Mouse (Mus musculus) adrenal gland, adult 2 months (tissue): ENCODE results near the gene Prnp. TPM values are rescaled to one million over a fixed set of nuclear protein-coding genes. Genes with fewer than 3 reads are reported as not detected.

Experiments
- DNase-seq: peaks from one replicate; pipeline ENCODE4 v3.0.0; 2021
- polyA plus RNA-seq: library from polyadenylated mRNA; depleted of rRNA; stranded (reverse); fragments of >200 nt; gene quantifications from 2 replicates; pipeline ENCODE4 v1.2.3, GENCODE M21; 2012
- total RNA-seq, 2 experiments: library from RNA; stranded (reverse); gene quantifications; 2 replicates each; pipeline ENCODE4 v1.2.3; 2021

The Prnp gene
- total and polyA plus RNA-seq, 3 experiments, result 46.8 to 172 (median 85.9) TPM

DNA sequence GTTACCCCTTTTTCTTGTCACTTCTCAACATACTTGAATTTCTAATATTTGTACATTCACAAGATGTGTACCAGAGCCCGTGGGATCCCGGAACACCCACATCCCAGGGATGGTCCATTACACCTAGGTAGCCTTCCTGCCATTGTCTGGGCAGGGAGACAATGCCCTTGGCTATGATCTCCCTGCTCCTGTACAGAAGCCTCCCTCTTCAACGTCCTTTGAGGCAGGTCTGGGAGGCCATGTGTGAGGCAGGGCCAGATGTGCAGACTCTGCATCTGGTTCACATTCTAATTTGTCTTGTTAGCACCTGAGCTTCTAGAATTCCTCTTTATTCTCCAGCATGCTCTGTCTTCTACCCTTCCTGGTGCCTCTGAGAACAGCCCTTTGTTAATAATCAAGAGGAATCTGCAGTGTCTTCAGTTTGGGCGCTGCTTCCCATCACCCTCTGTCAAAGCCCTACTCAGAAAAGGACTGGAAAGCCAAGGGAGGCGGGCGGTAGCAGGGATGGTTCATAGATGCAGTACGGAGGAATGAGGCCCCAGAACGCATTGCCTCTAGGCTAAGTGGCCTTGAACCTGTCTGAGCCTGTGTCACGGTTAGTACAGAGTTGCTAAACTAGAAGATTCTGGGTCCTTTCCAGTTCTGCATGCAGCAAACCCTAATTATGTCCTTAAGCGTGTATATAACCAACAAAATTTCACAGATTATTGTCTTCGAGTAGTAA is 39.4 kb downstream of the Prnp start:
- DNase-seq, result no peak

DNA sequence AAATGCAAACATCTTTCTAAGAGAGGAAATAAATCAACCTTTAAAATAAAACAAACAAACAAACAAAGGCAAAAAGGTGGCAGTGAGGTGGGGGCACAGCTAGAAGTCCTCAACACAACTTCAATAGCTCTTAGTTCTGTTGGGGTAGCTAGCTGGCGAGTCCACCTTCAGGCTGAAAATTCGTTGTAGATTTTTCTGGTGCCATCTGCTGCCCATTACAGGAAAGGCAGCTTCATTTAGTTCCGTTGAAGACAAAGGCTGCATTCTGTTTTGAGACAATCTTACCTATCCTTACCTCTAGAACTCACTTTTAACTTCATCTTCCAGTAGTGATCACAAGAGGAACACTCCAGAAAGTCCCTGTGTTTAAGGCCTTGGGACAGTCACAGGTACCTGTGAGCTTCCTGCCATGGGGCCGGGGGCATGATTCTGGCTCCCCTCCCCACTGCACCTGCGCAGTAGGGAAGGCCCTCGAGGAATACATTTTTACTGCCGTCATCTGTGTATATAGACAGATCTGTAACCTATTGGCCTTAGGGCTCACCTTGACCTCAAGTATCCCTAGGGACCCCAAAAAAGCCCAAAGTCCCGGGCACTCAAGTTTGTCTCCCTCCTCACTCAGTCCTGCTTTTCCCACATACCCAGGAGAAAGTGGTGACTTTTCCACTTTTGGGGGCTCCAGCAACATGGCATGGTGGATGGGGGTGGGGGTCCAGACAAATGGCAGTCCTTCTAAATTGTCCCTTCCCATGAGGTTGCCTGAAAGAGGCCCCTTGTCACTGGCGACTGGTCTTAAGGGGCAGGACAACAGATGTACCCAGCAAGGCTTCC is 40.3 kb downstream of the Prnp start:
- peak; percentile 50 for DNase-seq

DNA sequence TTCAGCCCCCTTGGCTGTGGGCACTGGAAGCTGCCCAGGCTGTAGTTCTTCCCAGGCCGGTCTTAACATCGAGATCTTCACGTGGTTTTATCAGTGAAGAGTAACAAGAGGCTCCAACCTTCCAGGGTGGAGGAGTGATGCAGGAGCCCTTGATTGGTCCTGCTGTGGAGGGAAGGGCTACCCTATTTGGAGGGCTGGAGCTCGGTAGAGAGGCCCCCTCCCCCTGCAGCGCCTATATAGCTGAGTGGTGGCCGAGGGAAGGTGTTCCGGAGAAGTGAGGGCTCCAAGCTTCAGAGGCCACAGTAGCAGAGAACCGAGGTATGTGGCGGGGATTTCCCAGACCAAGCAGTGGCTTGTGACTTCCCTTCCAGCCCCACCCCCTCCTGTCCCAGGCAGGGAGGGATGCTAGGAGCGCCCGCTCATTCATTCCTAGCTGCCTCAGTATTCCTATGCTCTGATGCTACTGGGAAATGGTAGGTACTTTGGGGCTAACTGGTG is 40.9 kb downstream of the Prnp start, which contains the start of gene Prnd:
TSS of gene Prnd (plus strand) at position 264 of the 498 bp plus-strand sequence.
- no peak for DNase-seq

DNA sequence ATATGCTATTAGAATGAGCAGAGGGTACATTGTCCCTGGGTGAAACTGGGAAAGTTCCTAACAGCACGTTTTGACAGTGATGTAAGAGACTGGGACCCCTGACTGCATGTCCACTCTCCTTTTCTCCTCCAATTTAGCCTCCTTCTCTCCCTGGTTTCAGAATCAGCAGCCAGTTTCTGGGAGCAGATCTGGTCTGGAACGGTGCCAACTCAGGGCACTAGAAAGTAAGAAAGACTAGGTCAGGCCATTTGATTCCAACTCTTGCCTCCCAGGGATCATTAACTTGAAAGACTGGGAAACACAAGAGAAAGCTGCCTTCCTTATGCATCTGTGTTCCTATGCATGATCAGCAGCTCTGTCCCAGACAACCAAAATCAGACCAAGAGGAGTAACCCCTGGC is 42.7 kb downstream of the Prnp start:
- DNase-seq, result no peak

DNA sequence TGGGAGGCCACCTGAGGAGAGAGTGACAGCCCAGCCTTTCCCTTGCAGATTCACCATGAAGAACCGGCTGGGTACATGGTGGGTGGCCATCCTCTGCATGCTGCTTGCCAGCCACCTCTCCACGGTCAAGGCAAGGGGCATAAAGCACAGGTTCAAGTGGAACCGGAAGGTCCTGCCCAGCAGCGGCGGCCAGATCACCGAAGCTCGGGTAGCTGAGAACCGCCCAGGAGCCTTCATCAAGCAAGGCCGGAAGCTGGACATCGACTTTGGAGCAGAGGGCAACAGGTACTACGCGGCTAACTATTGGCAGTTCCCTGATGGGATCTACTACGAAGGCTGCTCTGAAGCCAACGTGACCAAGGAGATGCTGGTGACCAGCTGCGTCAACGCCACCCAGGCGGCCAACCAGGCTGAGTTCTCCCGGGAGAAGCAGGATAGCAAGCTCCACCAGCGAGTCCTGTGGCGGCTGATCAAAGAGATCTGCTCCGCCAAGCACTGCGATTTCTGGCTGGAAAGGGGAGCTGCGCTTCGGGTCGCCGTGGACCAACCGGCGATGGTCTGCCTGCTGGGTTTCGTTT is 43.3 kb downstream of the Prnp start:
- peak; percentile 57 for DNase-seq

DNA sequence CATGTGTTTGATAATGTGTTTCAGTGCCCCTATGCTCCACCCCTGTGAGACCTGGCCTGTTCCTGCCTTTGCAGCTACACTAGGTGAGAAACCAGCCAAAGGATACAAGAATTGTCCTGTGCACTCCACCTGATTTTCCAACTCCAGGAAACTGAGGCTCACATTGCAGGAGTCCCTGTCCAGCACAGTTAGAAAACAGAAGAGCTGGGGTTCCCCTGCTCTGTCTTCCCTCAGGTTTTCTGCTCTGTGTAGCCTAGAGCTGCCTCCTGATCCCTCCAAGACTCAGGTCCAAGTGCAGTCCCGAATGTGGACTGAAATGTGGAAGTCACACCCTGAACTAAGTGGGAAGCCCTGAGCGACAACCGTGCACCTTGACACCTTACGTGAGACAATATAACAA is 44.0 kb downstream of the Prnp start:
- DNase-seq, result no peak

DNA sequence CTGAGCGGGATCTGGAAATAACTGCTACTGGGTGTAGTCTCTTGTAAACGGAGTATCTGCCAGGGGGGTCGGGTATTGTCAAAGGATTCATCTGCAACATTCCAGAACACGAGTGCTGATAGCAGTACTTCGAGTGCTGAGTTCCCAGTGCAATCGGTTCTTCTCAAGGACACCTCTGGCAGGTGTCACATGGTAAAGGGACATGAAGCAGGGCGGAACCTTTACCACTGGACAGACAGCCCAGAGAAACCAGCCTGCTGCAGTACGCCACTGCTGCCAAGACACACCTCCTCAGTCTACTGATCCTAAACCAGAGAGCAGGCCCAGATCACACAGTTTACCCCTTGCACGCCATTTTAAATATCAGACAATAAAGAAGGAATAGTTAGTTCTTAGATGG is 45.1 kb downstream of the Prnp start:
- DNase-seq, result peak; percentile 69

DNA sequence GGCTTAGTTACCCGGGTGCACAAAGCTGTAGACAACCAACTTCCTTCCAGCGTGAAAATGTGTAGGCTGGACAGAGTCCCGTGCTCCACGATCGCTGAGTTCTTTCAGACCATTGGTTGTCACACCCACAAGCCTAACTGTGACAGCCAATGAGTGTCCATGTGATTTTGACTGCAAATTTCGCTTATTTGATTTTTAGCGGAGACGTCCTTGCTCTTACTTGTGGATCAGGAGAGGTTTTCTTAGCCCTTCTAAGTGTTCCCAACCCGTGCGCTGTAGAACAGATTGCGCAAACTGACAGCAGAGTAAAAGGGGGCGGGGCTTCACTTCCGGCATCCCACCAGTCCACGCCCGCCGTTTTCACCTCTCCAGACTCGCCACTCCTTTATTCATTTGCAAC is 45.5 kb downstream of the Prnp start:
- peak; percentile 57 for DNase-seq

DNA sequence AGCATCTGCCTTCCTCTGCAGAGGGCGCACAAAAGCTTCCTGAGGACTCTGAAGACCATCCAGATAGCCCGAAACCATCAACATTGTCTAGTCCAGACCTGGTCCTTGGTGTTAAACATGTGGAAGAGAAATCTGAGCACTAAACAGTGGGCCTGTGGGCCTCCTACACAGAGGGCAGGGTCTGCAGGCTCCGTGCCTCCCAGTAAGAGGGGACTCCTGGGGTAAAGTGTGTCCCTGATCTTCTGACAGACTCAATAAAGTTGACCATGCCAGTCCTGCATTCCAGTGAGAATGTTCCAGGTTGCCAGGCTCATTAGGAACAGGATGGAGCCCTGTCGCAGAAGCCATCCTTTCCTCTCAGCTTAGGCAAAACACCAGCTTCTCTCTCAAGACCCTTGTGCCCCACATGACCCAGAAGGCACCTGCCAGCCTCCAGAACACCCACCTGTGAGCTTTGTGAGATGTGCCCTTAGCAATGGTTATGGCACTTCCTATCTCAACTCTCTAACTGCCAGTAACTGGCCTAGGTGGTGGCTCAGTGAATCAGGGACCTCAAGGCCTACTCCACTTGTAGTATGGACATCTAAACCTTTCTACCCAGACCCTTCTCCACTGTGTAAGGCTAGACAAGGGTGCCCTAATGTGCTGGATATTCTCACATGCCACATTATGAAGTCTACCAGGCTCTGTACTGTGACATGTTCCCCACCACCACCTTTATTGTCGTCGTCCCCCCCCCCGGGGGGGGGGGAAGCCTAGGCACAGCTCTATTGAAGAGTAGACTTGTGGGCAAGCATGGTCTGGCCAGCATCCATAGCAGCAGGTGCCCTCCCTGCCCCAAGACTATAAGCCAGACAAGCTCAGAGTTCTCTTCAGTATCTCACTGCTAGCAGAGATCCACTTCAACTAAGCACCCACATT is 46.9 kb downstream of the Prnp start:
- no peak for DNase-seq

DNA sequence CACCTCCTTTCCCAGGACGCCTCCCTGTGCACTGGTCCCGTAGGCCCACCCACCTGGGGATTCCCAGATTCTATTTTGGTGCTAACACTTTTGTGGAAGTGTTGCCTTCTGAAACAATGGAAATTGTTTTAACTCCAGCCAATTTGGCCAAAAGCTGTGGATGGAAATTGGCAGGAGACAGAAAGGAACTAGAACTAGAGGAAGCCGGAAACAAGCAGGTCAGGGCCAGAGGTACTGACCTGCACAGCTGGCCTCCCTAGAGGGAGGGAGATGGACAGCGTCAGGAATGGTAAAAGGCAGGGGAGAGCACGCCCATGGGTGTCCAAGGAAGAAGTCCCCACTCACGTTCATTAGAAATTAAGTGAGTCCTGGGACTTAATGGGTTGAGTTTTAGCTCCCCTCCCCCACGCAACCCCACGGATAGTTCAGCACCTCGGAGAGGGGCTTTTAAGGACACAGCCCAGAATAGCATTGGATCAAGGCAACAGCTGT is 48.0 kb downstream of the Prnp start:
- no peak for DNase-seq

DNA sequence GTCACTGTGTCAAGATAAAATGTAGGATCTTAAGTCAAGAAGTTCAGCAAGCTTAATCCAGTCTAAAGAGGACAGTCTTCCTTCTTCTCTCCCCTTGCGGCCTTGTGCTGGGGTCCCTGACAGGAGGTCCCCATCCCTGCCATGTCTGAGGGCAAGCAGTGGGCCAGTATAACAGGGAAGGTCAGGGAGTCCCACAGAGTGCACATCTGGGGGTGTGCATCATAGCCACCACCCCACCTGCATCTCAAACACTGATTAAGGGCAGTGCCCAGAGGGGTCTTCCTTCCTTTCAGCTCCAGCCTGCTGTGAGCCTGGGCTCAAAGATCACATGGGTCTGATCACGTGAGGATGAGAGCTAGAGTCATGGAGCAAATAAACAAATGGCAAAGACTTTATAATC is 51.9 kb downstream of the Prnp start:
- DNase-seq, result no peak

DNA sequence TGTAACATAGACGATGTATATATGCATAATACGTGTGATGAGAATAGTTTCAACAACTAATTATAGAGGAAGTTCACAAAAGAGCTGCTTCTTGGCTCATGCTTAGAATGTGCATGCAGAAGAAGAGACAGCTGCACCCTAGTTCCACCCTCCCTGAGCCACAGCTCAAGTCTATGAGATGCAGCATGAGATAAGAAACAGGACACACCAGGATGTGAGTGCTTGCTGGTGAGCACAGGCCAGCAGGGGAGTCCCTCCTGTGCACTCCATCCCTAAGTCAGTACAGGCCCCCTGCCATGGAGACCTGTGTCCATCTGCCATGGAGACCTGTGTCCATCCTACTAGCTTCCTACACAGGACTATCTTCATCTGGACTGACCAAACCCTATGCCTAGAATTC is 60.9 kb downstream of the Prnp start:
- DNase-seq, result no peak

DNA sequence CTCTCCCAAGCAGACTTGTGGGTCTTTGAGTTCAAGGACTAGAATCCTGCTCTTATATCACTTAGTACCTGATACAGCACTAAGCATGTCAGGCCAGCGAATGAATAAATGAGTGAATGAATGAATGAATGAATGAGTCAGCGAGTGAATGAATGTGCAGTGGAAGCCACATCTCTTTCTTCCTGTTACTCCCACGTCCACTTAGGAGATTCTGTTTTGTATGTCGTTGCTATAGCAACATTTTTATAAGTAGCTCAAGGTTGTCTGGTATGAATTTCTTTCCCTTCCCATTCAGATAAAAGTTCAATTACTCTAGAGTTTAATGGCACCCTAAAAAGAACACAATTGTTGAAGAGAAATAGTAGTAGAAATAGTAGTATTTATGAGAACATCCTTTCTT is 61.4 kb downstream of the Prnp start:
- no peak for DNase-seq

DNA sequence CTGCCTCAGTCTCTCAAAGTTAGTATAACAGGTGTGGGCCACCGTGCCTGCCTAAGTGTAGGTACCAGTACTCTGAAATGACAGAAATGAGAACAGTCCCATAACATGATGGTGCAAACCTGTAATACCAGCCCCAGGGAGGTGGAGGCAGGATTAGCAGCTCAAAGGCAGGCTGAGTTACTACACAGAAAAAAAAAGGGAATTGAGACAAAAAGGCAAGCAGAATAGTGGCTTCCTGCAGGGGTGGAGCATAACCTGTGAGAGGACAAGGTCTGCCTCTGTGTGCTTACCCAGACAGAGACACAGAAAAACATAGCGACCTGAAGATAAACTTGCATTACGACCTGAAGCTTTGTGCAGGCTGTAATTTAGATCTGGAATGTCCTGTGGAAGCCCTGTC is 66.9 kb downstream of the Prnp start:
- no peak for DNase-seq

DNA sequence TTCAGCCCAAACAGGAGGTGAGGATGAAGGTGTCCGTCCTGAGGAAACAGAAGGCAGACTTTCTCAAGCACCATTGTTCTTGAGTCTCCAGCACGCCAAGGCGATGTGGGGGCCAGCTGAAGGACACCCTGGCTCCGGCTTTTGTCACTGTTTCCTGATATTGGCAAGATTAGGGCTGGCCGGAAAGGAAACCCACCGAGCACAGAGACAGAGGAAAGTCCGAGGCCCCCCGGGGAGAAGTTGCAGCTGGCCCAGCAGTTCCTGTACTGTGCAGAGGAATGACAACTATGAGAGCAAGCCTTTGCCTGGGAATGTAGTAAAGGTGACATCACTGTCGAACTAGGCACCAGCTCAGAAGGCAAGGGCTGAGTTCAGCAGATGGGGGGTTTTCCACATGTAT is 71.1 kb downstream of the Prnp start:
- DNase-seq, result peak; percentile 21

DNA sequence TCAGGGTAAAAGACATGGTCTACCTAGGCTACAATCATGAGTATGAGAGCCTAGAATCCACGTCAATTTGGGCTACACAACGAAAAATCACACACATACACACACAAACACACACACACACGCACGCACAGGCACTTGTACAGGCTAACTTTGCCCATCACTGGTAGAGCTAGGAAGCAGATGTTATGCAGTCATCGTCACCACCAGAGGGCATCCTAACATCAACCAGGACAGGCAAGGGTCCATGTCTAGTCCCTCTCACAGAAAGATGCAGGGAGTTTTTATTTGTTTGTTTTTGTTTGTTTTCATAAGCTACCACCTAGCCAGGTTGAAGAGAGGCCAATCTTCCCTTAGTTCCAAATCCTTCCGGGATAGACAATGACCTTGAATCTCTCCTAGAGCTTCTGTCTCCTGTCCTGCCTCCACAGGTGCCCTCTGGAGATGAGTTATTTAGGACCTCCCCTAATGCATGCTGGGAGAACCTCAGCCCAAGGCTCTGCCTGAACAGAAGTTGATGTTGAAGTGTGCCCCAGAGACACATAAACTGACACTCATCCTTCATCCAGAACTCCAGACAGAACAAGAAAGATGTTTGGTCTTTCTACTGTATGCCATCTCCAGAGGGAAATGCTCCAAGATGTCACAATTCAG is 72.9 kb downstream of the Prnp start:
- DNase-seq, result peak; percentile 60

DNA sequence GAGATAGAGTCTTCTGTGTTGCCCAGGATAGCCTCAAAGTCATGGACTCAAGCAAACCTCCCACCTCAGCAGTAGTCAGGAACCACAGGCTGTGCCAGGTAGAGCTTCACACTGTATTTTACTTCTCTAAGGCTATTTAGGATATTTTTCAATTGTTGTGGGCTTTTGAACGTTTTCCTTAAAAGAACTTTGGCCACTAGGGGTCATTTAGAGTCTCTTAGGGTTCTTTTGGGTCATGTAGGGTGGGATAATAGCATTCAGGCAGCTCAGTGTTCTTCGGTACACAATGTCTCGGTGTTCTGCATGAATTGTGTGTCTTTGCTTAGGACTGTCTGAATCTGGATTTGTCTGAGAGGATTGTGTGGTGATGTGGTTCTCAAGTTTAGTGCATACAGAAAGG is 78.2 kb downstream of the Prnp start:
- no peak for DNase-seq
